Mouse (Mus musculus): Measurements from ENCODE around the gene Kcp.

Gene Kcp

DNA sequence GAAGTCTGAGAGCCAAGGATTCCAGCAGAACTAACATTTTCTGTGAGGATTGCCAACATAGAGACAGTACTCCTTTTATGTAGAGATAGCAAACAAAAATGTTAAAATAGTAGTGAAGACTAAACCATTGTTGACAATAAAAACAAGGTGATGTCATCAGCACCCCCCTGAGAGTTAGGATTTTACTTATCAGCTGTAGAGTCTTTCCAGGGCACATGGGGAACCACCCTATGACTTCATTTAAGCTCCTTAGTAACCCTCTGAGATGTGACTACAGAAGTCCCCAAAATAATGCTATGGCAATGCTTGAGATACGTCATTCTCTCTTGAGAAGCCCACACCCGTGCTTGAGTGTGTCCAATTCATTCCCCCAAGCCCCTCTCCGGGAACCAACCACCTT, 44.4 kb downstream of the Kcp start:
- no peak for DNase-seq (ENCODE audit: low read depth, low spot score)

DNA sequence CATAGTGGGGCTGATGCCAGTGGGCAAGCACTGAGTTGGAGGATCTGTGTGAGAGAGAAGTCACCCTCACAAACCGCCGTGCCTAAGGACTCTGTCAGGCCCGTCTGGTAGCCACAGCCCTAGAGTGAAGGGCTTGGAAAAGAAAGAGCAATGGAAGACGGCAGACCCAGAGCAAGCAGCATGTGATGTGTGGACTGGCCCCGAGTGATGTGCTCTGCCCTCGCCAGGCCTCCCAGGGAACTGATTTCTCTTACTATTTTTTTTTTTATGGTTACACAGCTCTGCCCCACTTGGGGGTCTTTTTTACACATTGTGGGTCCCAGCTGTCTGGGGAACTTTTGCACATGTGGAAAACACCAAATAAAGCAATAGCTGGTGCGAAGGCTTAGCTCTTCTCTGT, 46.2 kb downstream of the Kcp start:
- no peak for DNase-seq (ENCODE audit: low read depth, low spot score)

DNA sequence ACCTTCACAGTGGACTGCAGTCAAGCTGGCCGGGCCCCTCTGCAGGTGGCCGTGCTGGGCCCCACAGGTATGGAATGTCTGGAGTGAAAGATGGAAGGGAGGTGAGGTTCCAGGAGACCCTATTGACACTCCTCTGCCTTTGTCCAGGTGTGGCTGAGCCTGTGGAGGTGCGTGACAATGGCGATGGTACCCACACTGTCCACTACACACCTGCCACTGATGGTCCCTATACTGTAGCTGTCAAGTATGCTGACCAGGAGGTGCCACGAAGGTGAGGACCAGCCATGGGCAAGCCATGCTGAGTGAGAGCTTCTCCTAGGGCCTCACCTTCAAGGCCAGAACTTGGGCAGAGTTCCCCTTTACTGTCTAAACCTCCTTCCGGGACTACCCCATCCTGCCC, 57.1 kb downstream of the Kcp start:
- DNase-seq (ENCODE audit: low read depth, low spot score): no peak

- no peak for DNase-seq (ENCODE audit: low read depth, low spot score)
These were observed 57.9 kb downstream of the Kcp start for GRCm38 (mm10) chr6:29449858-29450257.

DNA sequence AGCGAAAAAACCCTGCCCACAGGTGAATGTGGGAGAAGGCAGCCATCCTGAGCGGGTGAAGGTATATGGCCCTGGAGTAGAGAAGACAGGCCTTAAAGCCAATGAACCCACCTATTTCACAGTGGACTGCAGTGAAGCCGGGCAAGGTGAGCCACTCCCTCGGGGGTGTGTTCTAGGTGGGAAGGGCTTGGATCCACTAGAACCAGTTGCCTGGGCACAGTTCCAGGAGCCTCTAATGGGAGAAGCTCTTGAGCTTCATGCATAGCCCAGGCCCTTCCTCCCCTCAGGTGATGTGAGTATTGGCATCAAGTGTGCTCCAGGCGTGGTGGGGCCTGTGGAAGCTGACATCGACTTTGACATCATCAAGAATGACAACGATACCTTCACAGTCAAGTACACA, 62.4 kb downstream of the Kcp start:
- DNase-seq (ENCODE audit: low read depth, low spot score): no peak

DNA sequence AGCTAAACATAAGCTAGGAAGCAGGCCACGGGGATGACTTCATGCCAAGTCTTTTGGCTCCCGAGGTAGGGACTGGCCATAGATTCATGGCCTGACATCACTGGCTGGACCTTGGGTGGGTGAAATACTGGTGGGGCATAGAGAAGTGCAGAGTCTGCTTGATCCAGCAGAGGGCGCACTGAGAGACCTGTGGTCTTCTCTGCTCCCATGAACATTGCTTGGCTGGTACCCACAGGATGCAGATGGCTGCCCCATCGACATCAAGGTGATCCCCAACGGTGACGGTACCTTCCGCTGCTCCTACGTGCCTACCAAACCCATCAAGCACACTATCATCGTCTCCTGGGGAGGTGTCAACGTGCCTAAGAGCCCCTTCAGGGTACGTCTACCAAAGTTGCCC, 63.0 kb downstream of the Kcp start:
- peak; percentile 67 for DNase-seq (ENCODE audit: low read depth, low spot score)

GRCm38 (mm10) chr6:29439789-29440188, 68.0 kb downstream of the Kcp start:
- no peak for DNase-seq (ENCODE audit: low read depth, low spot score)

- no peak for DNase-seq (ENCODE audit: low read depth, low spot score)
These were observed 68.5 kb downstream of the Kcp start for GRCm38 (mm10) chr6:29439251-29439650.

GRCm38 (mm10) chr6:29436461-29436934, 71.3 kb downstream of the Kcp start:
- DNase-seq (ENCODE audit: low read depth, low spot score): no peak

DNA sequence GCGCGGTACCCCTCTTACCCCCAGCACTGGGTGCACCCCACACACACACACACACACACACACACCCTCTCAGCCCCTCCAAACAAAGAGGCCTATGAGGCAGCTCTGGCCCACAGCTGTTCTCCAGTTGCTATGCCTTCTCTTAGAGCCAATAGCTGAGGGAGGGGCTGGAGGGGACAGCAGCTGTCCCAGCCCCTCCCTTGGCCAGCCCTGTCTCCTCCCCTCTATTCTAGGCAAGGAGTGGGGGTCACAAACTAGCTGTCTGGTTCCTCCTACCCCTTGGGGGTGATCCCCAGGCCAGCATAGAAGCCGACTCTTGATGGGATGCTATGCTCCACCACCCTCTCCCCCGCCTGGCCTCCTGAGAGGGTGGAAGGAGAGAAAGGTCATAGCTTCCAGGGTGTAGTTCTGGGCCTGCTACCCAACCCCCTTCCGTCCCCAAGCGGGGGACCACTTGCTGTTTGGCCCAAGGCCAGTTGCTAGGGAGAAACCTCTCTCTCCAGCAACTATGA, 71.8 kb downstream of the Kcp start:
- no peak for DNase-seq (ENCODE audit: low read depth, low spot score)

- DNase-seq (ENCODE audit: low read depth, low spot score): no peak
These were observed 72.7 kb downstream of the Kcp start for GRCm38 (mm10) chr6:29434911-29435691.

DNA sequence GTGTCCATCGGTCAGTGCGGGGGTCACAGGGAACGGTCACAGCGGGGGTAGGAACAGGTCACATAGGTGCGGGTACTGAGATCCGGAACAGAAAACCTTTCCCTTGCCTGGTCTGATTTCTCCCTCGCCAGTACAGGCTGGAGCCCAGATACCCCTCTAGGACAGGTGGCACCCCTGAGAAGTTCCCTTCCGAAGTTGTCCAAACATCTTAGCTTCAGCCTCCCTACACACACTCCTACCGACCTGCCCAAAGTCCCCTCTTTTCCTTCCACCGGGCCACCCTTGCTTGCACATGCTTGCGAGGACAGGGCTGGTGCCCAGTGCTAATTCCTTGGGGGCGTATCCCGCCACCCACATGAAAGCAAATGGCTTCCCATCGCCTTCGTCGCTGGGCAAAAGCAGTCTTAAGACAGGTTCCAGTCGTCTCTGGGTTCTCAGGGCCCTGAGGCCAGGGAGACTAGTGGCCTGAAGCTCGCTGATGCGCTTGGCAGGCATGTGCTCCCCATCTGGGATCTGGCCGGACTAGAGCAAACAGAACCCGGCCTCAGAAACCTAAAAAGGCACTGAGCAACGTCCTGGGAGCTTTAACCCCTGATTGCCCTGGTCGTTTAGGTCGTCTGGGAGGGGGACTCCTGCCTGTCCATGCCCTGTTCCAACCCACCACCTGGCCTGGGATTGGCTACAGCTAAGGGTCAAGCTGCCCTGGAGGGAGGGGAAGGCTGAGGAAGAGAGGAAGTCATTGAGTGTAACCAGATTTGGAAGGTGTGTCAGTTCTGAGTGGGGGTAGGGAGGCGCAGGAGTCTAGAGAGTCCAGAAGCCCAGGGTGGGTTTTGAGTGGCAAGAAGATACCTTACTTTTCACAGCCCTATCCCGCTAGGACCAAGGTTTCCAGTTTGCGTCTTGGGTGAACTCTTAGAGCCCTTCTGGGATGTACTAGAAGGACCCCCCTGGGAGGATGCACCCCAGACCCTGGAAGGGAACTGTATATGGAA, 73.7 kb downstream of the Kcp start:
- no peak for DNase-seq (ENCODE audit: low read depth, low spot score)

DNA sequence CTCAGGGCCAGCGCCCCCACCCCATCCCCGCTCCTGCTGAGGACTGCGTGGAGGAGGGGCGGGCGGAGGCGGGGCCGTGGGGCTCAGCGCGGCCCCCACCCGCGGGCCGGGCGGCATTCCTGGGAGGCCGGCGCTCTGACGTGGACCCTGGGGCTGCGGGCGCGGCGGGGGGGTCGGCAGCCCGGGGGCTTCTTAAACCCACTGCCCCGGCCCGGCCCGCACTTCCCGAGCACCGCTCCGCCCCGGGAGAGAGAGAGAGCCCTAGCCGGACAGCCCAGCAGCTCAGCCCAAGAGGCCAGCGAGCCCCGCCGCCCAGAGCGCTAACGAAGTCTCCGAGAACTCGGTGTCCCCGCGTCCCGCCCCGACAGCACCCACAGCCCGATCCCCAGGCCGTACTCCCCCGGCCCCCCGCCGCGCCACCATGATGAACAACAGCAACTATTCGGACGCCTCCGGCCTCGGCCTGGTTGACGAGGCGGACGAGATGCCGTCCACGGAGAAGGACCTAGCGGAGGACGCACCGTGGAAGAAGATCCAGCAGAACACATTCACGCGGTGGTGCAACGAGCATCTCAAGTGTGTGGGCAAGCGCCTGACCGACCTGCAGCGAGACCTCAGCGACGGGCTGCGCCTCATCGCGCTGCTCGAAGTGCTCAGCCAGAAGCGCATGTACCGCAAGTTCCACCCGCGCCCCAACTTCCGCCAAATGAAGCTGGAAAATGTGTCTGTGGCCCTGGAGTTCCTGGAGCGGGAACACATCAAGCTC, 74.5 kb downstream of the Kcp start, which contains the start of gene Flnc:
Gene Flnc (plus strand): TSS at position 219 of the 766 bp plus-strand sequence.
- DNase-seq (ENCODE audit: low read depth, low spot score): peak; percentile 33

- no peak for DNase-seq (ENCODE audit: low read depth, low spot score)
These were observed 75.1 kb downstream of the Kcp start for GRCm38 (mm10) chr6:29432676-29433037.

DNA sequence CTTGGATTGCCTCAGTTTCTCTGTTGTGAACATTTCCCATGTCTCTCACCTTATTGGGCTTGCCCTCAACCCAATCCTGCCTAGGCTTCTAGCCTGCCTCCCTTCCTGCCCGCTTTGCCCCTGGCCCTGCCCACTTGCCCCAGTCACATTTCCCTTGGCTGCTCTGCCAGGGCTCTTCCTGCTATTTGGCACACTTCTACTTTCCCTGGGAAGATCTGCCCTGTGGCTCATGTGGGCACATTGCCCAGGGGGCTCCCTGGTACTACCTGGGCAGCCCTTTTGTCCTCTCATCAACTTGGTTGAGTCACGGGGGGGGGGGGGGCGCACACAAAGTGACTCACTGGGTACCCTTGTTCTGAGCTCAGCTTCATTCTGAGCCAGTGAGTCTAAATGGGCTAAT, 75.6 kb downstream of the Kcp start:
- DNase-seq (ENCODE audit: low read depth, low spot score): no peak

DNA sequence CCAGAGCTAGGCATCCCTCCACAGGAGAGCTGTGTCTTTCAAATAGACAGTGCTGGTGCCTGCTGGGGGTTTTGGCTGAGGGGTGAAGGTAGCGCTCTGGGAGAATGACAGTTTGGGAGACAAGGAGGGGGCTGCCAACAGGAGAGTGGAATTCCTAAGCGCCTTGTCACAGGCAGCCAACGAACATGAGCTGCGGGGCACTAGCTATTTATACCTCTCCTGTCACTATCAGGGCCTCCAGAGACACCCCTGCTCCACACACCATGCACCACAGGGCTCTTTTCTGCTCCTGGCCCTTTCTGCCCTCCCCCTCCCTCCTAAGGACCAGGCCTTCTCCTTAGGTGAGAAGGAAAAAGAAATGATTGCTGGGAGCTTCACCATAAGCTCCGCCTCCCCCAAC, 76.3 kb downstream of the Kcp start:
- DNase-seq (ENCODE audit: low read depth, low spot score): no peak

DNA sequence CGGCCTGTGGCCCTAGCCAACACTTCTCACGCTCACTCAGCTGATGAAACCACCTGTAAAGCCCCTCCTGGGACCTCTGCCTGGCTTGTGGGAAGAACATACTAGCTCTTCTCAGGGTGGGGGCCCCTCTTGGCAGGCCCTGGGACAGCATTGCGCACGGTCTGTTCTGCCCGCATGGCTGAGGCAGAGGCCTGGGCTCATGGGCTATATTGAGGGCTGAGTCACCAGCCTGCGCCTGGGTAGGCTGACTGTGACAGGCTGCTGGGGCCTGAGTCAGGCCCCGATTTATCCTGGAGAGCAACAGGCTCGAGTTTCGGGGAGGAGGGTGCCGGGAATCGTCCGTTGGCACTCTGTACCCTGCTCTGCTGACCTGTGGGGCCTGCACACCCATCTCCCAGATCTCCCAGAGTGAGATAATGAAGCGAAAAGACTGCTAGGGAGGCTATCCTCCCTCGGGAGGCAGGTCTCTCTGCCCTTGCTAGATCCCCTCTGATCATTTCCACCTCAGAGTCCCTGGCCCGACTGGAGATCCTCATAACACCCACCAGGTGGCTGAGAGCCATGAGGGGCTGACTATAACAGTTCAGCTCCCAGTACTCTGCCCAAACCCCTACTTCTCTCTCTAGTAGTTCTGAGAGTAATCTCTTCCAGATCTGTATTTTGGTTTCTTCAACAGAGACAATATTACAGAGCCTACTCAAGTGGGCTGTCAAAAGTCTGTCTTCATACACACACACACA, 76.9 kb downstream of the Kcp start:
- DNase-seq (ENCODE audit: low read depth, low spot score): no peak

GRCm38 (mm10) chr6:29428171-29428570, 79.6 kb downstream of the Kcp start:
- DNase-seq (ENCODE audit: low read depth, low spot score): no peak

DNA sequence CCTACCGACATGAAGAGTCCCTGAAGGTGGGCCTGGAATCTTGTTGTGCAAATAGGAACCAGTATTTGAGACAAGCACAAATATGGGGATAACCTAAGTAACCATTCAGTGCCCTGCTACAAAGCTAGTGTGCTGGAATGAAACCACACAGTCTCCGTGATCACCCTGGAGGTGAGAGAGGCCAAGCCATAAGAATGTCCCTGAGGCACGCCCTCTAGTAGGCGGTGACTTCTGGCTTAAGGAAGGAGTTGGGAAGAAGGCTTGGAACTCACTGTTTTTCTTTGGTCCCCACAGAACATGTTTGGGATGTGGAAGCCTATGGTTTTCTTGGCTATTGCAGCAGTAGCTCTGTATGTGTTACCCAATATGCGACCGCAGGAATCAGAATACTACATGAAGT, 81.4 kb downstream of the Kcp start:
- DNase-seq (ENCODE audit: low read depth, low spot score): no peak

- DNase-seq (ENCODE audit: low read depth, low spot score): no peak
These were observed 82.6 kb downstream of the Kcp start for GRCm38 (mm10) chr6:29425118-29425517.
